Mouse (Mus musculus) MEL (cell line): ENCODE results near the gene Lasp1. TPM values are rescaled to one million over a fixed set of nuclear protein-coding genes. Genes with fewer than 3 reads are reported as not detected.

ENCODE experiments used
- DNase-seq: peaks from one replicate; pipeline ENCODE4 v3.0.0; 2011; ENCODE audit warnings: low read depth, low spot score
- H3K27ac ChIP-seq: 2 replicates; pipeline ENCODE4 v1.5.1; 2012; ENCODE audit warnings: low read depth, mild to moderate bottlenecking, control low read depth, low read length, moderate library complexity; ENCODE audit not compliant: control insufficient read depth
- H3K27me3 ChIP-seq, 2 experiments: fragments of 150-350 bp in 1 of 2; sonication (generic) in 1 of 2; 2 replicates each; pipeline ENCODE4 v1.6.1; 2012; ENCODE audit warnings: low read length in 2 of 2, mild to moderate bottlenecking in 2 of 2, improper control_type of control experiment in 1 of 2, moderate library complexity in 1 of 2; ENCODE audit not compliant: insufficient read depth in 2 of 2, control insufficient read depth in 1 of 2
- H3K36me3 ChIP-seq, 2 experiments: 2 replicates each; pipeline ENCODE4 v1.6.1; 2012 to 2014; ENCODE audit warnings: low read length in 2 of 2, improper control_type of control experiment in 1 of 2, inconsistent platforms in 1 of 2, mild to moderate bottlenecking in 1 of 2; ENCODE audit not compliant: insufficient read depth in 2 of 2, control insufficient read depth in 1 of 2
- H3K4me1 ChIP-seq, 2 experiments: fragments of 150-350 bp in 1 of 2; sonication (generic) in 1 of 2; 2 replicates each; pipeline ENCODE4 v1.6.1; 2012; ENCODE audit warnings: low read length in 2 of 2, improper control_type of control experiment in 1 of 2, mild to moderate bottlenecking in 1 of 2; ENCODE audit not compliant: insufficient read depth in 2 of 2, control insufficient read depth in 1 of 2
- H3K4me3 ChIP-seq, 2 experiments: fragments of 150-350 bp in 1 of 2; sonication (generic) in 1 of 2; 2 replicates each; pipeline ENCODE4 v1.5.1; 2012; ENCODE audit warnings: low read depth in 2 of 2, low read length in 2 of 2, mild to moderate bottlenecking in 2 of 2, moderate library complexity in 2 of 2, control low read depth in 1 of 2, improper control_type of control experiment in 1 of 2; ENCODE audit not compliant: control insufficient read depth in 1 of 2, insufficient read depth in 1 of 2
- H3K79me2 ChIP-seq: 2 replicates; pipeline ENCODE4 v1.6.1; 2012; ENCODE audit warnings: mild to moderate bottlenecking, low read length, moderate library complexity; ENCODE audit not compliant: control insufficient read depth, poor library complexity, insufficient read depth
- H3K9ac ChIP-seq: 2 replicates; pipeline ENCODE4 v1.6.1; 2012; ENCODE audit warnings: low read depth, mild to moderate bottlenecking, control low read depth, low read length, moderate library complexity; ENCODE audit not compliant: control insufficient read depth, poor library complexity, severe bottlenecking
- H3K9me3 ChIP-seq: fragments of 150-350 bp; sonication (generic); replicated peaks from 2 replicates; pipeline ENCODE4 v1.6.1; 2012; ENCODE audit warnings: mild to moderate bottlenecking, low read length, improper control_type of control experiment, moderate library complexity; ENCODE audit not compliant: insufficient read depth
- BHLHE40 ChIP-seq: IDR thresholded peaks from 2 replicates; pipeline ENCODE4 v1.6.1; 2012; ENCODE audit warnings: low read depth, mild to moderate bottlenecking, inconsistent platforms, low read length, improper control_type of control experiment, borderline replicate concordance
- CTCF ChIP-seq, 3 experiments: IDR thresholded peaks in 2 of 3; conservative IDR thresholded peaks in 1 of 3; 2 replicates each; pipeline ENCODE4 v1.5.1; 2011 to 2012; ENCODE audit warnings: low read length in 3 of 3, low read depth in 2 of 3, mild to moderate bottlenecking in 2 of 3, improper control_type of control experiment in 1 of 3, inconsistent platforms in 1 of 3, mixed read lengths in 1 of 3, moderate library complexity in 1 of 3; ENCODE audit not compliant: control insufficient read depth in 1 of 3, insufficient read depth in 1 of 3, poor library complexity in 1 of 3, severe bottlenecking in 1 of 3
- ELF1 ChIP-seq: IDR thresholded peaks from 2 replicates; pipeline ENCODE4 v1.6.1; 2014; ENCODE audit warnings: low read depth, mild to moderate bottlenecking, inconsistent platforms, low read length, improper control_type of control experiment, moderate library complexity
- ETS1 ChIP-seq: IDR thresholded peaks from 2 replicates; pipeline ENCODE4 v1.6.1; 2012; ENCODE audit warnings: low read depth, mild to moderate bottlenecking, inconsistent platforms, low read length, improper control_type of control experiment, moderate library complexity
- GABPA ChIP-seq: IDR thresholded peaks from 2 replicates; pipeline ENCODE4 v1.6.1; 2012; ENCODE audit warnings: low read depth, mild to moderate bottlenecking, inconsistent platforms, low read length, improper control_type of control experiment, moderate library complexity
- HCFC1 ChIP-seq: IDR thresholded peaks from 2 replicates; pipeline ENCODE4 v1.6.1; 2012; ENCODE audit warnings: low read depth, mild to moderate bottlenecking, inconsistent platforms, low read length, improper control_type of control experiment, moderate library complexity
- JUND ChIP-seq: IDR thresholded peaks from 2 replicates; pipeline ENCODE4 v1.6.1; 2011; ENCODE audit warnings: low read depth, mild to moderate bottlenecking, improper control_type of control experiment, low read length
- MAX ChIP-seq: IDR thresholded peaks from 2 replicates; pipeline ENCODE4 v1.6.1; 2011; ENCODE audit warnings: low read length, improper control_type of control experiment
- MEF2A ChIP-seq: IDR thresholded peaks from 2 replicates; pipeline ENCODE4 v1.6.1; 2014; ENCODE audit warnings: low read depth, mild to moderate bottlenecking, inconsistent platforms, low read length, improper control_type of control experiment; ENCODE audit not compliant: poor library complexity, insufficient replicate concordance, severe bottlenecking; ENCODE audit errors: extremely low read depth
- MYB ChIP-seq: IDR thresholded peaks from 2 replicates; pipeline ENCODE4 v1.6.1; 2011; ENCODE audit warnings: mild to moderate bottlenecking, low read depth, low read length, improper control_type of control experiment
- NELFE ChIP-seq: IDR thresholded peaks from 2 replicates; pipeline ENCODE4 v1.6.1; 2011; ENCODE audit warnings: low read depth, low read length, improper control_type of control experiment
- NRF1 ChIP-seq: IDR thresholded peaks from 2 replicates; pipeline ENCODE4 v1.6.1; 2014; ENCODE audit warnings: low read depth, mild to moderate bottlenecking, inconsistent platforms, low read length, improper control_type of control experiment, moderate library complexity; ENCODE audit not compliant: poor library complexity, insufficient read depth, severe bottlenecking
- POLR2A ChIP-seq, 2 experiments: IDR thresholded peaks; 2 replicates each; pipeline ENCODE4 v1.6.1; 2011 to 2012; ENCODE audit warnings: low read length in 2 of 2, mild to moderate bottlenecking in 2 of 2, control low read depth in 1 of 2, improper control_type of control experiment in 1 of 2, low read depth in 1 of 2, moderate library complexity in 1 of 2; ENCODE audit not compliant: control insufficient read depth in 1 of 2, insufficient read depth in 1 of 2, poor library complexity in 1 of 2
- POLR2AphosphoS2 ChIP-seq: IDR thresholded peaks from 2 replicates; pipeline ENCODE4 v1.6.1; 2011; ENCODE audit warnings: low read length, improper control_type of control experiment
- POLR2AphosphoS5 ChIP-seq: IDR thresholded peaks from 2 replicates; pipeline ENCODE4 v1.6.1; 2012; ENCODE audit warnings: low read depth, borderline replicate concordance, mild to moderate bottlenecking, inconsistent platforms, low read length, moderate library complexity, mixed read lengths
- RAD21 ChIP-seq: IDR thresholded peaks from 2 replicates; pipeline ENCODE4 v1.6.1; 2011; ENCODE audit warnings: mild to moderate bottlenecking, low read depth, low read length, improper control_type of control experiment
- SIN3A ChIP-seq: IDR thresholded peaks from 2 replicates; pipeline ENCODE4 v1.6.1; 2012; ENCODE audit warnings: low read length, improper control_type of control experiment, inconsistent platforms
- TBP ChIP-seq: IDR thresholded peaks from 2 replicates; pipeline ENCODE4 v1.8.0; 2011; ENCODE audit warnings: low read depth, low read length, improper control_type of control experiment
- USF1 ChIP-seq: IDR thresholded peaks from 2 replicates; pipeline ENCODE4 v1.6.1; 2014; ENCODE audit warnings: low read depth, mild to moderate bottlenecking, inconsistent platforms, low read length, improper control_type of control experiment, moderate library complexity
- USF2 ChIP-seq, 2 experiments: IDR thresholded peaks; 2 replicates each; pipeline ENCODE4 v1.6.1; 2011 to 2012; ENCODE audit warnings: improper control_type of control experiment in 2 of 2, low read length in 2 of 2, borderline replicate concordance in 1 of 2, inconsistent platforms in 1 of 2, low read depth in 1 of 2, mild to moderate bottlenecking in 1 of 2; ENCODE audit not compliant: insufficient read depth in 1 of 2
- ZC3H11A ChIP-seq: IDR thresholded peaks from 2 replicates; pipeline ENCODE4 v1.6.1; 2012; ENCODE audit warnings: low read depth, mild to moderate bottlenecking, inconsistent platforms, low read length, improper control_type of control experiment
- ZMIZ1 ChIP-seq: IDR thresholded peaks from 2 replicates; pipeline ENCODE4 v1.6.1; 2012; ENCODE audit warnings: low read depth, mild to moderate bottlenecking, inconsistent platforms, low read length, improper control_type of control experiment, moderate library complexity
- polyA plus RNA-seq, 2 experiments: library from polyadenylated mRNA; stranded (reverse) in 1 of 2; unstranded in 1 of 2; fragments of >175 nt in 1 of 2; fragments of >200 nt in 1 of 2; gene quantifications; 2 replicates each; pipeline versions ENCODE4 v1.2.1 to v1.2.4; 2012; ENCODE audit warnings: low replicate concordance in 2 of 2, low read depth in 1 of 2; ENCODE audit not compliant: insufficient read length in 2 of 2, insufficient read depth in 1 of 2, missing spikeins in 1 of 2
- total RNA-seq: library from RNA; depleted of rRNA; stranded (reverse); fragments of 300-350 nt; gene quantifications from 2 replicates; pipeline ENCODE4 v1.2.3, GENCODE M21; 2012

The Lasp1 gene
- total and polyA plus RNA-seq, 3 experiments = 13.3 to 38.7 TPM; not detected in 1

- peak; percentile 59; the same call in 1 of the 2 replicates for TF ChIP-seq POLR2AphosphoS2
- 0 out of 2 replicates have a peak, but pooled peaks have one; percentile 22 for TF ChIP-seq USF1
- no peak for TF ChIP-seq RAD21
- no peak for TF ChIP-seq ZC3H11A
- no peak for TF ChIP-seq JUND
- no peak; the same call in 1 of the 2 replicates for TF ChIP-seq NRF1
- peak; percentile 40; the same call in 1 of the 2 replicates for TF ChIP-seq ZMIZ1
- no peak; the same call in 1 of the 2 replicates for TF ChIP-seq GABPA
Measured at GRCm38 (mm10) chr11:97799994-97800690, 1.3 kb downstream of the Lasp1 start (continued).

GRCm38 (mm10) chr11:97800691-97801408, 2.0 kb downstream of the Lasp1 start:
- Histone ChIP-seq H3K4me3 (peak overlapping the region; percentile 86 to 93), H3K27me3 (no peaks in the 10 kb centered on the region), H3K9me3 (no peaks in the 10 kb centered on the region), H3K79me2 (peaks cover 13% of the 10 kb centered on the region; the same call in 1 of the 2 replicates), H3K36me3 (peaks cover 0 to 12% of the 10 kb centered on the region in 2 experiments; a peak in 2 of 4 replicates), H3K4me1 (peaks cover 2 to 20% of the 10 kb centered on the region in 2 experiments; a peak in 3 of 4 replicates), H3K9ac (peak overlapping the region; percentile 82), H3K27ac (peak overlapping the region; percentile 86)
- TF ChIP-seq NRF1 = no peak
- no peak for TF ChIP-seq GABPA
- TF ChIP-seq POLR2A (IDR thresholded peaks at IDR 0.05; ENCODE audit: control insufficient read depth in 1 of 2, insufficient read depth in 1 of 2, low read depth in 1 of 2, low read length in 2 of 2, poor library complexity in 1 of 2) = peak in 1 of 2 experiments; percentile 22; a peak in 1 of 4 replicates
- peak; percentile 56 for DNase-seq

- peaks cover 13% of the 10 kb centered on the region; the same call in 1 of the 2 replicates for H3K79me2 ChIP-seq
- H3K36me3 ChIP-seq = peaks cover 0 to 12% of the 10 kb centered on the region in 2 experiments; a peak in 2 of 4 replicates
- H3K4me3 ChIP-seq = peak overlapping the region; percentile 86 to 93
- peak; percentile 49 for DNase-seq
- H3K27me3 ChIP-seq = no peaks in the 10 kb centered on the region
- H3K4me1 ChIP-seq = peaks cover 2 to 18% of the 10 kb centered on the region in 2 experiments; a peak in 3 of 4 replicates
- peak overlapping the region; percentile 82 for H3K9ac ChIP-seq
- H3K27ac ChIP-seq = no peak overlapping the region
- H3K9me3 ChIP-seq = no peaks in the 10 kb centered on the region
- TF ChIP-seq HCFC1 (no peak), ZMIZ1 (no peak), MYB (no peak), BHLHE40 (peak; percentile 27; the same call in 1 of the 2 replicates), MEF2A (no peak), MAX (no peak), USF2 (IDR thresholded peaks at IDR 0.05; ENCODE audit: borderline replicate concordance in 1 of 2, insufficient read depth in 1 of 2, low read depth in 1 of 2, low read length in 2 of 2) (no peak), POLR2AphosphoS5 (no peak), CTCF (IDR thresholded peaks at IDR 0.05 in 2 of 3, conservative IDR thresholded peaks at IDR 0.05 in 1 of 3; ENCODE audit: control insufficient read depth in 1 of 3, insufficient read depth in 1 of 3, low read depth in 2 of 3, low read length in 3 of 3, poor library complexity in 1 of 3, severe bottlenecking in 1 of 3) (peak in 2 of 3 experiments; percentile 55 to 65; a peak in 5 of 6 replicates), SIN3A (no peak), ELF1 (peak; percentile 81), GABPA (no peak), NELFE (no peak), TBP (peak; percentile 35; the same call in 1 of the 2 replicates), RAD21 (peak; percentile 20), ETS1 (no peak)
Measured at GRCm38 (mm10) chr11:97801409-97802193, 2.8 kb downstream of the Lasp1 start.
